Mouse (Mus musculus) heart, adult 9 months (tissue): ENCODE measurements around the gene Speer4c.
"Not testable (repeated sequence)": the region's sequence is repeated elsewhere in the genome, so short reads cannot be mapped to it uniquely, and the experiment has no call there.

Experiments used
- DNase-seq, 2 experiments: peaks; one replicate each; pipeline ENCODE4 v3.0.0; 2022; ENCODE audit warnings: low spot score in 2 of 2

Speer4c gene

DNA sequence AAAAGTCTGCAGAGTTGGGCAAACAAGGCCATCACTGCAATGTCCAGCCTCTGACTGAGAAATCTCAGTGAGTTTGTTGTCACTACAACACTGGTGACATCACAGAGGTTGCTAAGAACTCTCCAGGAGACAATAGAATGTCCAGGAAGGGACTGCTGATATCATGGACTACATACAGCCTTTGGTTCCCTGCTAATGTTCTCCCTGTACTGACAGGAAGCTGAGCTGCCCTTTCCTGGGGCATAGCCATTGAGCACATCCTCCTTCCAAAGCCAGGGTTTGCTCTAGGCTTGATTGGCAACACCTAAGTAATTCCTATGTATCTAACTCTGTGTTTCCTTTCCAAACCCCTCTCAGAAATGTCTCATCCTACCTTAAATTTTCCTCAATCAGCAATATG, at the start of gene Speer4c:
Speer4c (minus strand) TSS at position 101 of the 400 bp plus-strand sequence.
- not testable (repeated sequence) for DNase-seq

DNA sequence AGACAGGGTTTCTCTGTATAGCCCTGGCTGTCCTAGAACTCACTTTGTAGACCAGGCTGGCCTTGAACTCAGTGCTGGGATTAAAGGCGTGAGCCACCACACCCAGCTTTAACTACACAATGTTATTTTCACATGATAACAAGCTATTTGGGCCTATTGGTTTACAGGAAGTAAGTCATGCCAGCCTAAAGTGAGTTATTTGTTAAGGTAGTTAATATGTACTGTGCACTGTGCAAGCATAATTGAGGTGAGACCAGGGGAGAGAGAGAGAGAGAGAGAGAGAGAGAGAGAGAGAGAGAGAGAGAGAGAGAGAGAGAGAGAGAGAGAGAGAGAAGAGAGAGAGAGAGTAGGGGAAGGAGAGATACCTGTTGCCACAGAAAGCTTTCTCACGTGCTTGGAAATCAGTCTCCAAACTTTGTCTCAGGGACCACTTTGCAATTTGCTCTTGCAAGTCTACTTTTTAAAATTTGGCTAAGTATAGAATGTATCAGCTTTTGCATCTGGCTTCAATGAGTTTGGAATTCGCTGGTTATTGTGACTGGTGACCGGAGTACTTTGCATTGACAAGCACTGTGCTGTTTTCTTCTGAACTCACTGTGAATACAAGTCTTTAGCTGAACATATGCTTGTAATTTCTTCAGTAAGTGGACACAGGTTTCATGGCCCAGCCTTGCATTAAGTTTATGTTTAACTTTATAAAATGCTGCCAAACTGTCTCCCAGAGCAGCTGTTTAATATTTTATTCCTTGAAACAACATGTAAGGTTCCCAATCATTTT, 33.6 kb upstream of the Speer4c start:
- DNase-seq = no peak

DNA sequence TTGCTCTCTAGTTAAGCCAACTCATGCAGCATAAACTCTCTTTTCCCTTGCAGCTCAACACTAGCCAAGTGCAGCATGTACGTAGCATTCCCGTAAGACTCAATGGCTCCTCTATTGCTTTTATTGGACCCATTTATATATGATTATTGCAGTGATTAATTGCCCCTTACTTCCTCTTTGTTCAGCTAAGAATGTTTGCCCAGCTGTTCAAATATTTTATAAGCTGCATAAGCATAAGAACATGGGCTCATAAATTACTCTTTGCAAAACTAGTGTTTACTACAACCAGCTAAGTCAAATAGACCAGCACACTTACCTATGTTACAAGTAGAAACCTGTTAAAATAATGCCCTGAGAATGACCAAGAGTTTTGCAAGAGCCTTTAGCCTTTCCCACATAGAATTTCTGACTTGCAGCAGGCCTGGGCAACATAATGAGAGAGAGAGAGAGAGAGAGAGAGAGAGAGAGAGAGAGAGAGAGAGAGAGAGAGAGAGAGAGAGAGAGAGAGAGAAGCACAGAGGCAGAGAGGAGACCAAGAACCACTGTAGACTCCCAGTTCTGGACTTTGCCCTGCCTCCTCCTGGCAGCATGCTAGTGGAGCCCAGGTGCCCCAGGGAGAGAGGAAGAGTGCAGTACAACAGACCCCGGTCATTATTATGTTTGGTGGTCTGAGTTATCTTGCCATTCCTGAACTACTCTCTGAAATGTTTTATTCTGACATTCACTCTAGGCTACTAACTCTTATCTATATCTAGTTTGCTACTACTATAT, 20.2 kb upstream of the Speer4c start:
- DNase-seq = no peak

DNA sequence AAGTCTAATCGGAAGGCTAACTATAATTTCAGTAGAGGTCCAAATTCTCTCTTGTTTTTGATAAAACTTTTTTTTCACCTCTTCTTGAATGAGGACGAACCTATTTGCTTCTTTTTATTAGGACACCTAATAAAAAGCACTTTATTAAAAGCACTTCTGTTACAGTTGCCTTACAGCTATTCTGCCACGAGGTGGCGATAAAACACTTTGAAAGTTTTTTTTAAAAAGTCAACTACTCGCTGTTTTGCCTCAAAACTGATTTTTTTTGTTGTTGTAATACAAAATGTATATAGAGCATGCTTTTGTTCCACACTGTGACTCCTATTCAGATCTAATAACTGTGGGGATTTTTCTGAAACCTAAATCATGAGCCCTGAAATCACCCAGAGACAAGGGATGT, 11.2 kb downstream of the Speer4c start:
- not testable (repeated sequence) for DNase-seq

DNA sequence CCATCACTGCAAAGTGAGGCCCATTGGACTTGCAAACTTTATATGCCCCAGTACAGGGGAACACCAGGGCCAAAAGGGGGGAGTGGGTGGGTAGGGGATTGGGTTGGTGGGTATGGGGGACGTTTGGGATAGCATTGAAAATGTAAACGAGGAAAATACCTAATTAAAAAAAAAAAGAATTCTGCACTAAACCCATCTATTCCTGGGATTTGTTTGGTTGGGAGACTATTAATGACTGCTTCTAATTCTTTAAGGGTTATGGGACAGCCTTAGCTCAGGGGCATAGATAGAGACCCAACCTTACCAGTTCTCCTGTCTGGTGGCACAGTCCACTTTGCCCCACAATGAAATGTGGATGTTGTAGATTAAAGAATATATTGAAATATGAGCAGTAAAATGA, 16.4 kb downstream of the Speer4c start:
- DNase-seq = not testable (repeated sequence)

DNA sequence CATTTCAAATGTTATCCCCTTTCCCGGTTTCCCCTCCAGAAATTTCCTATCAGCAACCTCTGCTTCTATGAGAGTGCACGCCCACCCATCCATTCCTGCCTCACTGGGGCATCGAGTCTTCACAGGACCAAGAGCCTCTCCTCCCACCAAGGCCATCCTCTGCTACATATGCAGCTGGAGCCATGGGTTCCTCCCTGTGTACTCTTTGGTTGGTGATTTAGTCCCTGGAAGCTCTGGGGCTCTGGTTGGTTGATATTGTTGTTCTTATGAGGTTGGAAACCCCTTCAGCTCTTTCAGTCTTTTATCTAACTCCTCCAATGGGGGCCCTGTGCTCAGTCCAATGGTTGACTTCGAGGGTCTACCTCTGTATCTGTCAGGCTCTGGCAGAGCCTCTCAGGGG, 22.2 kb downstream of the Speer4c start:
- DNase-seq = not testable (repeated sequence)

DNA sequence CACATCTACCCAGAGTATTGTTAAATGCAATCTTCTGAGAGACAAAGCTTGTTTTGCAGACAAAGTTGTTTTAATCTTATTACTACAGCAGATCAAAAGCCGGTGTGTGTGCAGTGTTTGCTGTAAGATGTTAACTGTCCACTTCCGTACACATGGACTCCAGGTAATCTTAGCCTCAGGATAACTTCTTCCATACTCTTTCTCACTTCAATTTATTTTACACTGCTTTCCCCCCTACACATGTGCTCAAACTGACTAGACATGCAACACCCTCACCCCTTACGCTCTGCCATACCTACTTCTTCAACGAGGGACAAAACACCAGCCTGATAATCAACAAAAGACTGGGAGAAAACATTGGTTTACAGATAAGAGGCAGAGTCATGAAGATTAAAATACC, 23.2 kb downstream of the Speer4c start:
- DNase-seq = not testable (repeated sequence)

DNA sequence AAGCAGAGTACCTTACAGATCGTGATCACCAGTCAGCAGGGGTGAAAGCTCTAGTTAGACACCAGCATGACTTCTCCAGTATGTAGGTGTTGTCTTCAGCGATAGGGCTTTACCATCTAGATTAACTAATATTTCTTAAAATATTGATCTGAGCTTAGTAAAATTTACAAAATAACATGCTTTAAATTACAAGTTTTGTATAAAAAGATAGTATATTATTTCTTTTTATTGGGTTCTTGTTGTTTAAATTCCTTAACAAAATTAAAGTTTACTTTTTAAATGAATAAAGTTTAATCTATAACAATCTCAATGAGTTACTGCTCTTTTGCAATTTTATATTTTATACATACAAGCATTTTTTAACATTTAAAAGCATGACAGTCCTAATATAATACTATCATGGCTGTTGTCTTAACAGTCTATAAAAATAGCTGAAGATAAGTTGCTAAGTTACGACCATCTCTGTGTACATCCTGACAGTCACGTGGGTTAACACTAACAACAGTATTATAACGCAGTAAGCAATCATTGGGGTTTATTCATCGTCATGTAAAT, 24.3 kb downstream of the Speer4c start:
- DNase-seq = not testable (repeated sequence)

DNA sequence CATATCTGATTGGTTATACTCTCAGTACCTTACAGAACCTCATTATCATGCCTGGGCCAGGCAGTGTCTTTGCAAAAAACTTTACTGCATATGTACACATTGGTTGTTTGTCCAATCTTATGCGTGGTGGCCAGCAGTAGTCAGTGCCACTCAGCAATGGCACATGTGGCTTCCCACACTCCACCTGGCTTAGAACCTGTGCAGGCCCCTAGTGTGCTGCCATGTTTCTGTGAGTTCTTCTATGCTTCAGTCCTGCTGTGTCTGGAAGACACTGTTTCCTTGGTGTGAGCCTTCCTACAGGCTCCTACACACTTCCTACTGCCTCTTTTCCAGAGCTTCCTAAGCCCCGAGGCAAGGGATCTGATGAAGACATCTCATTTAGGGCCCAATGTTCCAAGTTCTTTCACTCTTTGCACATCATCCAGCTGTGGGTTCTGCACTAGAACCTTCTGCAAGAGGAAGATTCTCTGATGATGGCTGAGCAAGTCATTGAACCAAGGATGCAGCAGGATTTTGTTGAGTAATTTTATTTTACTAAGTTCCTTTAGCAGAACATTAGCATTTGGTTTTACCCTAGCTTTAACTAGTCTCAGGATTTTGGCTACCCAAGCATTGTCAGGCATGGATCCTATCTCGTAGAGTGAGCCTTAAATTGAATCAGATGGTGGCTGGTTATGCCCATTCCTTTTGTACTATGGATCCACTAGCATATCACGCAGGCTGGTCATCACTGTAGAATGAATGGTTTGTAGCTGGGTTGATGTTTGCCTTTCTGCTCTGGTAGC, 25.0 kb downstream of the Speer4c start:
- not testable (repeated sequence) for DNase-seq

DNA sequence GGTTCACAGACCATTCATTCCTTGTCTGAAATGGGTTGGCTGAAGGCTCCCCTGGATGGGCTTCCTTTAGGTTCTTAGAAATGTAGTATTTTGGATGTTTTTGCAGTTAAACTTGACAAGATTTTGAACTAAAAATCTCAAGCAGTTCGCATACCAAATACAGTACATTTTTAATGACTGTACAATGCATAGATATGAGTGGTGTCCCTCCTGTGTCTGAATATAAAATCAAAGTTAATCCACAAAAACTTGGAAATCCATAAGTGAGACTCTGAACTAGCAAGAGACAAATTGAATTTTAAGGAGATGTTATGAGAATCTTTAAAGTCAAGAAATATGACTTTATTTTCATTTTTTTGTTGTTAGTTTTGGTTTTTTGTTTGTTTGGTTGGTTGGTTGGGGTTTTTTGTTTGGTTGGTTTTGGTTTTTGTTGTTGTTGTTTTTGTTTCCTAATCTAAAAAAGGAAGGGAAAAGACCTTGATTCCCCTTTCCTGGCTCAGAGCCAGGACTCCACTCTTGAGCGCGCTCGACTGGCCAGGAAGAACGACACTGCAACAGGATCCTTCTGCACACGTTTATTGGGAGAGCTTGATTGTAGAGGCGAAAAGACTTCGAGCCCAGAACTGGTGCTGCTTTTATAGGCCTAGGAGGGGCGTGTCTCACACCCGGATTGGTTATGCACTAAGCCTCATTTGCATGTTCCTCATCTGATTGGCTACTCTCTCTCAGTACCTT, 32.6 kb downstream of the Speer4c start:
- DNase-seq = not testable (repeated sequence)

DNA sequence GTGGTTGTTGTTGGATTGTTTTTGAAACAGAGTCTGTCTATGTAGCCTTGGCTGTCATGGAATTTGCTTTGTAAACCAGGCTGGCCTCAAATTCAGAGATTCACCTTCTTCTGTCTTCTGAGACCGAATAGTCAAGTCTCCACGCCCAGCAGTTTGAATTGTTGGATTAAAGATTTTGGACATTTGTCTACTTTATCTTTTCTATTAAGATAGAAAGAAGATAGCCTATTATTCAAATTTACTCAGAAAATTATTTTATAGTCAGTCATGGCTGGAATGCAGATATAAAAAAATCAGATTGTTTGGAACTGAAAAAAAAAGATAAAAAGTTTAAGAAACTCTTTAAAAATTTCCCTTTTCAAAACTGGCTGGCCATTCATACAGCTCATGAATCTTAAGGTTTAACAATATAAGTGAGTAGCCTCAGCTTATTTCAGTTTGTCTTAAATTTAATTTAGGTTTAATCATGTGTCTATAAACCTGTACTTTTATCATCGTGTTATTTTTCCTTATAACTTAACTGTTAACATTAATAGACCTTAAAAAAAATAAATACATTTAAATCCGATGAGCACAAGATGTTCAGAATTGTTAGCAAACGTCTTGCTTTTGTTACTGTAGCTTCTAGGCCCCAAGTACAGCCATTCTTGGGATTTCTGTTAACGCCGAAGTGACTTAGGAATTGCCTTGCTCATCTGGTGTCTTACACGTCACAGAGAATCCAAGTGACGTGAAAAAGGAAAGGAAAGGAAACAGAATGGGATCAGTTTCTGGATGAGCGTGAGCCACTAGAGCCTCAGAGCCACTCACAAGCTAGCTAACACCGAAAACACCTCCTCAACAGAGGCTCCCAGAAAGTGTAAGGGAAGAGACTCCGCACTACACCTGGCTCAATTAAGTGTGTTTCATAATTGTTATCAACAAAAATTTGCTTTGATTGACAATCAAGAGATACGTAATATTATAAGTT, 33.8 kb downstream of the Speer4c start:
- not testable (repeated sequence) for DNase-seq

DNA sequence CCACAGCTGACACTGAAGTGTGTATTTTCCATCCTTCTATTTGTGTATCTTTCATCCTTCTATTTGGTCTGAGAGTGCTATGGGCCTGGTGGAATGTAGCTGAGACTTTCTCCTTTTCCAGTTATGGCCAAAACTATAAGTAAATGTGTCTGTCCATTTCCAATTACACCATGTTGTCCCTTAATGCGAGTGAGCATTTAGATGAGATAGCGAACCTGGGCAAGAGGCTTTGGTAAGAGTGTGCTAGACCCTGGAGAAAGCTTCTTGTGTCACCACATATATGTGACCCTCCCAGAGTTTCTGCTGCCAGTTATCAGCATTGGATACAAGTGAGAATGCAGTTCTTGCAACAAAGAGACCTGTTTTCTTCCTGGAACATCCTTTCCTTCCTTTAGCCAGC, 35.2 kb downstream of the Speer4c start:
- not testable (repeated sequence) for DNase-seq

DNA sequence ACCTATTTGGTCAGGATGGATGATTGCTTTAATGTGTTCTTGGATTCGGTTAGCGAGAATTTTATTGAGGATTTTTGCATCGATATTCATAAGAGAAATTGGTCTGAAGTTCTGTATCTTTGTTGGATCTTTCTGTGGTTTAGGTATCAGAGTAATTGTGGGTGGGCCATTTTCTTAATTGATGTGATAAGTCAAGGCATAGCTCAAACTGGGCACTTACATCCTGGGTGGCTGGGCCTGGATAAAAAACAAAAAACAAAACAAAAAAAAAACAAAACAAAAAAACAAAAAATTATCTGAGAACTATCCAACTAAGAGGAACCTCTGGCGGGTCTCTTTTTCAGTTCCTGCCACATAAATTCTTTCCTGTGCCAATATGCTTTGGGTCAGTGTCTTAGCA, 36.3 kb downstream of the Speer4c start:
- not testable (repeated sequence) for DNase-seq

DNA sequence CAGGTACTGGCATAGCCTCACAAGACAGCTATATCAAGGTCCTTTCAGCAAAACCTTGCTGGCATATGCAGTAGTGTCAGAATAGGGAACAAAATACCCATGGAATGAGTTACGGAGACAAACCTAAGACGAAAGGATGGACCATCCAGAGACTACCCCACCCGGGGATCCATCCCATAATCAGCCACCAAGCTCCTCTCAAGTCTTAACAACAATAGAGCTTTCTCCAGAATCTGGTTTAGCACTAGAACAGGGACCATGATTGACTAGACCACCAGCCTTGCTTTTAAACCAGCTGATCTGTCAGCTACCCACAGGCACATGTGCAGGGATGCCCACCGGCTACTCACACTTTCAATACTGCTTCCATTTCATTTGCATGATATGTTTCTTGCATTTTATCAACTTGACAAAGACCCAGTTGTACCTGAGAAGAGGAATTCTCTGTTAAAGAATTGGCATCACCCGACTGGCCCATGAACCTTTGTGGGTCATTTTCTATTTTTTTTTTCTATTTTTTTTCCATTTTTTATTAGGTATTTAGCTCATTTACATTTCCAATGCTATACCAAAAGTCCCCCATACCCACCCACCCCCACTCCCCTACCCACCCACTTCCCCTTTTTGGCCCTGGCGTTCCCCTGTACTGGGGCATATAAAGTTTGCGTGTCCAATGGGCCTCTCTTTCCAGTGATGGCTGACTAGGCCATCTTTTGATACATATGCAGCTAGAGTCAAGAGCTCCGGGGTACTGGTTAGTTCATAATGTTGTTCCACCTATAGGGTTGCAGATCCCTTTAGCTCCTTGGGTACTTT, 39.4 kb downstream of the Speer4c start:
- not testable (repeated sequence) for DNase-seq

DNA sequence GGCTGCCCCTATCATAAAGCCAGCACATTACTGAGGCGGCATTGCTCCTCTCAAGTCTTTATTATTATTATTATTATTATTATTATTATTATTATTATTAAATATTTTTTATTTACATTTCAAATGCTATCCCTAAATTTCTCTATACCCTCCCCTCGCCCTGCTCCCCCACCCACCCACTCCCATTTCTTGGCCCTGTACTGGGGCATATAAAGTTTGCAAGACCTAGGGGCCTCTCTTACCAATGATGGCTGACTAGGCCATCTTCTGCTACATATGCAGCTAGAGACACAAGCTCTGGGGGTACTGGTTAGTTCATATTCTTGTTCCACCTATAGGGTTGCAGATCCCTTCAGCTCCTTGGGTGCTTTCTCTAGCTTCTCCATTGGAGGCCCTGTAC, 40.1 kb downstream of the Speer4c start:
- DNase-seq = not testable (repeated sequence)

DNA sequence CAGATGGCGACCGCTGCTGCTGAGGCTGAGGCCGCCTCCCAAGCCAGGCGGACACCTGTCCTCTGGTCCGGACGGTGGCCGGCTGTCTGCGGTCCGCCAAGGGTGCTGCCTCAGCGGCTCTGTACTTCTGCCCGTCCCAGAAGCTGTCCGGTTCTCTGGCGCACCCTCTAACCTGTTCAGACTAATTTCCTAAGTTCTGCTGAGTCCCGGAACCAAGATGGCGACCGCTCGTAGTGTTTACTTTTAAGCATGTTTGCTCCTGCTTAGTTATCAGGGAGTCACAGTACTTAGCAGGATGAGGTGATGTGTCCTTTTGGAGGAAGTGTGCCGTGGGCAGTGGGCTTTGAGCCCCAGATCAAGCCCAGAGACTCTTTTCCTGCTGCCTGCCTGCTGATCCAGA, 43.3 kb downstream of the Speer4c start:
- DNase-seq = not testable (repeated sequence)

DNA sequence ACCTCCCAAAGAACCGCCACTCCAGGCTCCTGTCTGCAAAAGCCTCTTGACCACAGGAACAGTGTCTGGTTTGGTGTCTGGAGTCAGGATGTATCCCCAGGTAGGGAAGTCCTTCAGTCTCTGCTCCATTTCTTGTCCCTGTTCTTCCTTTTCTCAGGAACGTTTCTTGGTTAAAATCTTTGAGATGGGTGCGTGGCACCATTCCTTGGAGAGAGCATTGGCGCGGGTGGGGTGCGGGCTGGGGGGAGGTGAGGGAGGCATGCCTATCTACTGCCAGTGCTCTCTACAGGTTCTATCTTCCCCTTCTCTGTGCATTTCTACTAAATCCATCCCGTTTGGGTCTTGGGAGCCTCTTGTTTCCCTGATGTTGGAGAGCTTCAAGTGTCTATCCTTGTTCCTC, 50.2 kb downstream of the Speer4c start:
- DNase-seq = not testable (repeated sequence)
